Mouse (Mus musculus) hindlimb bud, embryonic 11.5 days (tissue): ENCODE measurements around the gene Pde5a.
A peak's percentile ranks its signal among the peaks of the same experiment; 100 is the strongest.

Source experiments
- DNase-seq: peaks from one replicate; pipeline ENCODE4 v3.0.0-alpha.2; 2012; ENCODE audit warnings: low read depth, low spot score; ENCODE audit errors: extremely low spot score

Gene Pde5a

DNA sequence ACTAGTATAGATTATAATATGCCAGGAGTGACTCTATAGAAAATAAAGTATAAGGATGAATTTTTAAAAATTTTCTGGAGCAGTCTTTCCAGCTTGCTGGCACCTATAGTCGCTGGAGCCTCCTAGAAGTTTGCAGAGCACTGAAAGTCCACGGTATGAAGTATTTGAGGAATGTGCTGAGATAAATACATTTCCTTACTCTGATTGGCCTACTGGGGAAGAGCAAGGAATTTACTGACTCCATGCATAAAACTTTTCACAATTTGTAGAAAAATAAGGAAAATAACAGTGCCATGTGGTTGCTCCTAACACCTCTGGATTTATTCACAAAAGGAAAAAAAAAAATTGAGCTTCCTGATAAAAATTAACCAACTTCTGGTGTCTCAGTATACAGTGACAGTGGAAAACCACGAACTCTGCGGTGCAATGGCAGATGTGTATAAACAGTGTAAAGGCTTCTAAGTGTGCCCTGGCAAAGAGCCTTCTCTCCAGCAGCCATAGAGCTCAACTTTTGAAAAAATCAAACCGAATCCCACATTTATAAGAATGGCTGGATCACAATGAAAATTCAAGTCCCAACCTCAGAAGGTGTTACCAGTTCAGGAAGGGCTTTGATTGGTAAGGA is 119.8 kb downstream of the Pde5a start:
- no peak for DNase-seq

DNA sequence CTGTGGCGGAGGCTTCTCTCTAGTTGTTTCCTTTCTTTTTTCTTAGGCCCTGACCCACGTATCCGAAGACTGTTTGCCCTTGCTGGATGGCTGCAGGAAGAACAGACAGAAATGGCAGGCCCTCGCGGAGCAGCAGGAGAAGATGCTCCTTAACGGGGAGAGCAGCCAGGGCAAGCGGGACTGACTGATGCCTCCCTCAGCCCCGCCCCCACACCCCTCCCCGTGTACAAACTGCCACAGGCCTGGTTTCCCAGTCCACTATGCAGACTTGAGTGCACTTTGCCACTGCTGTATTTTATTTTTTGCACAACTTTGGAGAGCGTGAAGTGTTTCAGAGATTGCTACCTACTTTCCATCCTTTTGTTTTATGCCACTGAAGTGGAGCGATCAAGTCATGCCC is 126.4 kb downstream of the Pde5a start:
- DNase-seq, result no peak

DNA sequence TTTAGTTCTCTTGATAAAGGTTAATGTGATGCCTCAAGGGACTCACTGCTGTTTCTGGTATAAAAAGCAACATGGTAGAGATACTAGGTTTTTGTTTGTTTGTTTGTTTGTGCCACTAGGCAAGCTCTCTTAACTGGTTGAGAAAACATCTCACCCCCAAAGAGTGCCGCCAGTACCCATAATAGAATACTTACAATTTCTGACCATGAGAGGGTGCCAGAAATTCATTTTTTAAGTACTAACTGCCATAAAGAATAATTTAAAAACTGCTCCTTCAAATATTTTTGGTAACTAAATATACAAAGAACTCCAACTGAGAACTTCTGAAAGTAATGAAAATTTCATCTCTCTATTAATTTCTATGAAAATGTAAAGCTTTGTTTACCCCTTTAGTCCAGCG is 131.1 kb downstream of the Pde5a start:
- no peak for DNase-seq

DNA sequence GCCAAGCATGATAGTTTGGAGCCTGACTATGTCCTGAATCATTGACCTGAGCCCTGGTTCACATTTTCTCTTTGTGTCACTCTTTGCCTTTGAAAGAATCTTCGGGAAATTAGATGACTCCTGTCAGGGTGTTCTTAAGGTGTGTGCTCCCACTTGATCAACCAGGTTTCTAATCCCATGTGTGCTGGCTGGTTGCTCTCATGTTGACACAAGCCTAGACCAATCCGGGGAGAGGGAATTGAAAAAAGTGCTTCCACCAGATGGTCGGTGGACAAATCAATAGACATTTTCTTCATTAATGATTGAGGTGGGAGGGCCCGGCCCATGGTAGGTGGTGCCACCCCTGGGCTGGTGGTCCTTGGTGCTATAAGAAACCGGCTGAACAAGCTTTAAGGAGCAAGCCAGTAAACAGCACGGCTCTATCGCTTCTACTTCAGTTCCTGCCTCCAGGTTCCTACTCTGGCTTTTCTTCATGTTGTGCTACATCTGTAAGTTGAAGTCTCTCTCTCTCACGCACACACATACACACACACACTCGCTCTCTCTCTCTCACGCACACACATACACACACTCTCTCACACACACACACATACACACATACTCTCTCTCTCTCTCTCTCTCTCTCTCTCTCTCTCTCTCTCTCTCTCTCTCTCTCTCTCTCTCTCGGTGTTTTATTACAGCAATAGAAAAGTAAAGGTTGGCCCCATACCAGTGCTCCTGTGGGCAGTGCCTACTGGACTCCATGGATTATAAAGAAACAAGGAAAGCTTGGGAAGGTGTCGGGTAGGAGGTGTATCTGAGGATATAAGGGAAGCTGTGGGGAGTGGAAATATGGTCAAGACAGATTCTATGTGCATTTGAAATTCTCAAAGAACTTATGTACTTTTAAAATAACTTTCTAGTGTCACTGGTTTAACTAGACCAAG is 132.1 kb downstream of the Pde5a start:
- DNase-seq, result no peak

DNA sequence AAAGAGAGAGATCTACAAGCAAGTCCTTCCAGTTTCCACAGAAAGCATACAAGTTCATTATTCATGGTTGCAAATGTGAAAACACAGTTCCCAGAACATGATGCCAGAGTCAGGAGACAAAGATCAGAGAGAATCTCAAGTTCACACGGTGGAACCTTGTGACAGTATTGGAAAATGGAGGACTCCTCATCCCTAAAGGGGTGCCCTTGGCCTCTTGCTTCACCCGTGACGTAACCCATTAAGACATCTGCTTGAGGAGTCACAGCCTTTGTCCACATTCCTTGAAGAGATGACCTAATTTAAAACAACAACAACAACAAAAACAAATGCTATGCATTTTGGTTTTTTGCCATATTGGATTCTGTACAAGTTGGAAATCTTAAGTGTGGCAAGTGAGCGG is 136.3 kb downstream of the Pde5a start:
- no peak for DNase-seq

DNA sequence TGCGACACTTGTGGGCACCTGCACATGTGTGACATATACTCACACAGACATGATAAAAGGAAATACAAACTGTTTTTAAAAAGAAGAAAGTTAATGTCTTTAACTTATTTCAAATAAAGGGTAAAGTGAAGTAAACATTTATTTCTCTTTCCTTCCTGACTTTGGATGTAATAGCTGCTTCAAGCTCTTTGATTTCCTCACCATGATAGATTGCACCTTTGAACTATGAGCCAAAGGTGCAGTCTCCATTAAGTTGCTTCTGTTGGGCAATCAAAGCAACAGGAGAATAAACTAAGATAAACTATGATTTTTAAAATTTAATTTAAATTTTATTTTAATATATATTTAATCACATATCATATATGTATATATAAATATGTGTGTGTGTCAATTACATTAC is 139.5 kb downstream of the Pde5a start:
- DNase-seq, result no peak

DNA sequence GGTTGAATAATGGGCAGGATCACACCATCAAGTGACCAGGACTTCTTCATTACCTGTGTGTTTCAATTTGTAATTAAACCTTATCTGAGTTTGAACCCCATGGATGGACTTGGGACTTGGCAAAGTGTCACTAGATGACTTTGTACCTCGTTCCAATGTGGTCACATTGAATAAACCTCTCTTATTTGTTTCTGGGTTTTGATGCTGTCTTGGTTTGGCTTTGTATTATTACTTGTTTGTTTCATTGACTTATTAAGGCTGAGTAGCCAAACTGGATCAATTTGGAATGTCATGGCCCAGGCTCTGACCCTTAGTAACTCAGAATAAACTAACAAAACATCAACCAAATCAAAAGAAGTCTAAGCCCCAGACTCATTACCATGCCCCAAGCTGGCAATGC is 142.8 kb downstream of the Pde5a start:
- DNase-seq, result no peak

DNA sequence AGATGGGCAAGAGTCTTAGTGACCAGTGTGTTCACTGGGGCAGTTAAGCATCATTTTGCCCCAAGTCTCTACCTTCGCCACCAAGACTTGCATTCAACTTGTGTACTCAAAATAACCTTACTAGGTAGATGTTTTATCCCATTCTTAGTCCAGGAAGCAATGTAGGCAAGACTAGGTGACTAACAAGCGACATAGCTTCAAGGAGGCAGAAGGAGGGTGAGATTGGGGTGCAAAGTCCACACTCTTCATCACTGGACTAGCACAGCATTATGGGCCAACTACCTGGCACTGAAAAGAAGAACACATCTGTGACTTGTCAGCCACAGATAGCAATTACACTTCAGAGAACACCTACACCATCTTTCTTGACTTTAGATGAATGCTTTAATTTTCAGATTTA is 148.1 kb downstream of the Pde5a start:
- no peak for DNase-seq

DNA sequence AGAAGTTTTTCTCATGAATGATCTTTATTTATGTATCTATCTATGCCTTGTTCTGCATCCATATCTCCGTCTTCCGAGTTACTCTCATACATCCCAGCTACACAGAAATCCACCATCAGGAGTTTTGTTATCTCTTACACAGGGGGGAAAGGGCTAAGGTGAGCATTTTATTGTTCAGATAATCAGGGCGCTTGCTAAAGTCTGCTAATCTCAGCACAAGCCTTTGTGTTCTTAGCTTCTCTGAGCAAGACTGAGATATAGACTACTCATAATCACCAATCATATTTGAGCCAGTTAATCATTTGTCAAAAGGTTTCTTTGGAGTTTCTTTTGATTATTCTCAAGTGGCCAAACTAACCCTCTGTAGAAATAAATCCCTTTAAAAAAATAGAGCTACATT is 148.8 kb downstream of the Pde5a start:
- no peak for DNase-seq

DNA sequence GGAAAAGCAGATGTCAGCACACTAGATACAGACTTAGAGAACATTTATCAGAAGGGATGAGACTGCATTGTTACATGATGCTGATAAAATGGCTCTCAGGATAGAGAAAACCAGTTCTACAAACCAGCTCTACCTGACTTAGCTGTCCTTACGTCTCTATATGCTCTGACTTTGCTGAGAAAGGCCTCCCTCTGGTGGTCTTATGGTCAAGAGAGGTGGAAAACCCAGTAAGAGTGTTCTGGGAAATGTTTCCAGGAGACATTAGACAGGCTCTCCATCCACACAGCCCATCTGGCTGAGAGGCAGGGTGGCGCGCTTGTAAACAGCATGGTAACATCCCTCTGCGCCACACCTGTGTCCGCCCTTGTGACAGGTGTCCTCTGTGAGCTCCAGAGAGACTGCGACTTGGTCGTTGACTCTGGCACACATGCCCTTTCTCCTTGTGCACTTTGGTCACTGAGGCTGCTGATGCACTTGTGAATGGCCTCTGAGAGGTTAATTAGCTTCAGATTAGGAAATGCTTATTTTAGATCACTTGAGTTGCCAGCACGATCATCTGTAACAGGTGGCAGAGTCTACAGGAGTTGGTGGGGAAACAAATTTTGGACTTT is 150.1 kb downstream of the Pde5a start:
- no peak for DNase-seq

DNA sequence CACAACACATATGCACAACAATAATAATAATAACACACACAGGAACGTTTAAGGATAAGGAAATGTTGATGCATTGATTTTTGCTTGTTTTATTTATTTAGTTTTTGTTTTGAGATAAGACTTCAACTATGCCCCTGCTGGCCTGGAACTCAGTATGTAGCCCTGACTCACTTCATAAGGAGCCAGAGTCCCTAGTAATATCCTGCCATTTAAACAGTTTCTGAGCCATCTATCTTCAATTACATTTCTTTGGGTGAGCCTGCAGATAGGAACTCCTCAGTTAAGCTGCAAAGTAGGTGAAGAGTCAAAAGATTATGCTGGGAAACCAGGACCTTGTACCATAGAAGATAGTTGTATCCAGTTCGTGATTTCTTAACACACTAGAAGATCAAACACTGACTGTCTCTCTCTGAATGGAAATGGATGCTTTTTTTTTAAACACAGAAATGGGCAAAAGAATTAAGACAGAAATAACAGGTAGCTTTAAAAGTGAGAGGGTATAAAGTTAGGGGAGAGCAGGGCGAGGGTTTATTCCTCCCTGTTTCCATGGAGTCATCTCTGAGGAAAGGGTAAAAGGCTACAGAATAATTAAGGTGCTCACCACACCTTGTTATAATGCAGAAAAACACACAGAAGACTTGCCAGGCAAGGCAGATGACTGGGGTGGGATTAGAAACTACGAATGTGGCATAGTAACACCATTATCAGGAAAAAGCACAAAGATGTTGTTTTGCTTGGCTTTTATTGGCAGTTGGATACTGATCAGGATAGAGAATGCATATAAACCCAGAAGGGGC is 159.0 kb downstream of the Pde5a start:
- DNase-seq, result no peak

DNA sequence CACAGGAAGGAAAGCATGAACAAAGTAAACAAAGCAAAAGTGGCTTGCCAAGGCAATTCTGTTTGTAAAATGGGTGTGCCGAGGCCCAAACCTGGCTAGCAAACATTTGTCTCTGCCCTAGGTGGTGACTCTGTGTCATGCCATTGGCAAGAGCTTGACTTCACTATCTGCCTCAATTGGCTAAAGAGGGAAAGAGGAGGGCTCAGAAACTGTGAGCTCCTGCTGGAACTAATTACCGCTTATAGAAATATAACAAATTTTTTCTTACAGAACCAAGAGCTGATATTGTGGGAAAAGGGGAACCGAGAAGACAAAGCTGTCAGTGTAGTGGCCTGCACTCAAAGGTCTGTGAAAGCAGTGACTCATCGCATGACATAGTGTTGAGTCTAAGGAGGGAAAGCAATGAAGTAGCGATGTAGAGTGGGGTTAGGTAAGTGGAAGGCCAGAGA is 159.6 kb downstream of the Pde5a start:
- no peak for DNase-seq

DNA sequence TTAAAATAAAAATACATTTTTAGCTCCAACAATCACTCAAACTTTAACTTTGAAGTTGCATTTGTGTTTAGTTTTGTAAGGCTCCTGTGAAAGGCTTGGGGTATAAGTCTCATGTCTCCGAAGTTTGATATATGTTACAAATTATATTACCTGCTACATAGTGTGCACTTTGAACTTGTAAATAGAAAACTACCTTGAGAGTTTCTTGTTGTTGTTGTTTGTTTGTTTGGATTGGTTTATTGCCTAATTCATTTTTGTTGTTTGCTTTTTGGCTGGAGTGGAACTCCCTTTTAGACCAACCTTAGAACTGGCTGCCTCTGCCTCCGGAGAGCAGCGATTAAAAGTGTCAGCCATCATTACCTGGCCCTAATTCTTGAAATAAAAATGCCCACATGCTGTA is 166.0 kb downstream of the Pde5a start, which contains the start of gene Fabp2:
Gene Fabp2, plus strand, starts transcription at position 301 of the 400 bp plus-strand sequence.
- DNase-seq, result no peak

DNA sequence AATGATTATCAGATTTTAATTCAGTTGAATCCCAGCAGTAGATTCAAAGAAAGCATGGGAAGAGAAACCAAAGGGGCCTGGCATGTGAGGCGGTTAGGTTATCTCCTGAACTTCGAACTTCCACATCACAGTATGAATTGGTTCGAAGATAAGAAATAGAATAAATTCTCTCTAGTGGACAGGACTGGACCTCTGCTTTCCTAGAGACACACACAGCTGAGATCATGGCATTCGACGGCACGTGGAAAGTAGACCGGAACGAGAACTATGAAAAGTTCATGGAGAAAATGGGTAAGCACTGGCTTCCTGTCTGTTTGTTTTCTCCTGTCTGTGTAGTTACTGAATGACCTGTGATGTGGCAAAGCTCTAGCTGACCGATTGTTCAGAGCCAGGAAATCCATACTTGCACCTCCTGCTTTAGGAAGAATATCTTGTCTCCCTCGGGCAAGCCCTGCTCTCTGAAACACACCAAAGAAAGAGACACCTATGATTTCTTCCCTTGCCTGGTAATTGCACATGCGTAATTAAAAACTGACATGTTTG is 166.5 kb downstream of the Pde5a start:
- no peak for DNase-seq

DNA sequence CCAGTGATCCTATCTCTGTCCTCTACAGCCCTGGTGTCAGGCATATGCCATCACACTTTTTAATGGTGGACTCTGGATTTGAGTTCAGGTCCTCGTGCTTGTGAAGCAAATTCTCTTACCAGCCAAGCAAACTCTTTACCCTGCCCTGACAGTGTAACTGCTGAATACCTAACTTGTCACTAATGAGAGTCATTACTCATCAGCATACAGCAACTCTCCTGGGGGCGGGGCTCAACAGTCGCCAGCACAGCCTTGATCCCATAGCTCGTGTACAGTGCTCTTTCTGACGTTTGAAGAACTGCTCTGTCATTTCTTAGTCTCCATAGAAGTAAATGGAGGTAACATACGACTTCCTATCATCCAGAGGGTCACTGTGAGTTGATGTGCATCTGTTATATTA is 169.5 kb downstream of the Pde5a start:
- no peak for DNase-seq

DNA sequence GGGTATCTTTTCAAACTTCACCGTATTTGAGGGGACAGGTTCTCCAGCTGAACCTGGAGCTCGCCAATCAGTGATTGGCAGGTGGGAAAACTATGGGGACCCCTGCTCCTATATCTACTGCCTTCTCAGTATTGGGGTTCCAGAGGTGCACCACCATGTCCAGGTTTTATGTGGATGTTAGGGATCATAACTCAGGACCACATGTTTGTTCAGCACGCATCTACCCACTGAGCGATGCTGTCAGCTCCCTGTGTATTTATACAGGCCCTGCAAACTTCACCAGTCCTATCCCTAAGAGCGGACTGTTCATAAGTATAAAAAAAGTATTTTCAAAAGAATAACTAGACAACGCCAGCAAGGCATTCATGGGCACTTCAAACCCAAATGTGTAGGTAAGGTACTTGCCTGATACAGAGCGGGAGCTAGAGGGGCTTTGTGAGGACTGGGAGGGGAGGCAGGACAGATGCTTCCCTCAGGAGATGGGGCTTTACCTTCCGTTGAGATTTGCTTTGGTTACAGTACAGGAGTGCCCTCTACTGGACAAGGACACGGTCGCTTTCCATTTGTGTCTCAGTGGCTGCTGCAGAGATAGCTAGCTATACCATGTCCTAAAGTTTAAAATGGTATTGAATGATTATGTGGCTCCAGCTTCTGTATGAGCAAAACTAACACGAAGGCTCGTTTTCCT is 175.1 kb downstream of the Pde5a start:
- DNase-seq, result peak; percentile 46

DNA sequence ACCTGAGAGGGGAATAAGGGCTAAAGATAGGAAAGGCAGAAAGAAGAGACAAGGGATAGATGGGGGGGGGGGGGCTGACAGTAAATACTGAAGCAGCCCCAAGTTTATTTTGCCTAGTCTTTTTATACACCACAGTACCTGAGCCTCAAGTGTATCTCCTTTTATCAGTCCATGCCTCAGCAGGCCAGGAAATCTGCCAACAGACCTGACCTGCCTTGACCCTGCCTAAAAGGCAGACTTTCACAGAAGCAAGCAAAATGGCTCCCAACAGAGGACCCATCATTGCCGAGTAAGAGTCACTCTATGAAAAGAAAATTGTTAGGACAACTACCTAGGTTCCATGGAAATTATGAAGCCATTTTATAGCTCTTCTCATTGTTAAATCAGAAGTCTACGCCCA is 179.1 kb downstream of the Pde5a start:
- no peak for DNase-seq
